Mouse (Mus musculus) heart, postnatal 0 days (tissue): ENCODE measurements around the gene Itpr2.

ENCODE experiments used
- CTCF ChIP-seq: IDR thresholded peaks from 2 replicates; pipeline ENCODE4 v1.5.1; 2016; ENCODE audit warnings: antibody characterized with exemption, control low read depth, low read depth
- EP300 ChIP-seq: IDR thresholded peaks from 2 replicates; pipeline ENCODE4 v1.6.1; 2016; ENCODE audit warnings: antibody characterized with exemption, low read depth

DNA sequence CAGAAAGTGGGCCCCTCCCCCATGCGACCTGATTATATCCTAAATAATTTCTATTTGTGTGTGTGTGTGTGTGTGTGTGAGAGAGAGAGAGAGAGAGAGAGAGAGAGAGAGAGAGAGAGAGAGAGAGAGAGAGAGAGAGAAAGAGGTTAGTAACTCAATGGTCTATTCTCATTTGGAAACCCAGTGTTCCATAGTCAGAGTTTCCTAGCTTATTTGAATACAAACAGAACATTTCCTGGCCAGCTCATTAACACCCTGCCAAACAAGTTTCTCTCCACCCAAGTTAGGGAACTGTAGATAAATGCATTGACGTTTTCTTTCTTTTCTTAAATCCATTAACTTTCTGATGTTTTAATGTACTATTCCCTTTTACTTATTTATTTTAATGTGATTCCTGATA is 36.0 kb upstream of the Itpr2 start:
- TF ChIP-seq CTCF (no peak), EP300 (no peak)
